Mouse (Mus musculus): ENCODE data around the gene Trnp1. TPM values are rescaled to one million over a fixed set of nuclear protein-coding genes. Genes with fewer than 3 reads are reported as not detected.

Gene Trnp1
- polyA plus RNA-seq, 1 experiment: not detected

- Histone ChIP-seq H3K36me3 (ENCODE audit: control insufficient read depth) (no peaks in the 10 kb centered on the region), H3K4me1 (ENCODE audit: control insufficient read depth) (peaks cover 38% of the 10 kb centered on the region), H3K27me3 (ENCODE audit: control insufficient read depth) (peaks cover 25% of the 10 kb centered on the region), H3K9me3 (ENCODE audit: control insufficient read depth, low read length) (no peaks in the 10 kb centered on the region), H3K4me3 (replicated peaks) (no peak overlapping the region)
- TF ChIP-seq TAL1 (IDR thresholded peaks at IDR 0.05; ENCODE audit: low read length) (no peak), GATA1 (IDR thresholded peaks at IDR 0.05; ENCODE audit: low read length) (no peak)
Measured at GRCm38 (mm10) chr4:133488619-133489392, 9.5 kb downstream of the Trnp1 start.

DNA sequence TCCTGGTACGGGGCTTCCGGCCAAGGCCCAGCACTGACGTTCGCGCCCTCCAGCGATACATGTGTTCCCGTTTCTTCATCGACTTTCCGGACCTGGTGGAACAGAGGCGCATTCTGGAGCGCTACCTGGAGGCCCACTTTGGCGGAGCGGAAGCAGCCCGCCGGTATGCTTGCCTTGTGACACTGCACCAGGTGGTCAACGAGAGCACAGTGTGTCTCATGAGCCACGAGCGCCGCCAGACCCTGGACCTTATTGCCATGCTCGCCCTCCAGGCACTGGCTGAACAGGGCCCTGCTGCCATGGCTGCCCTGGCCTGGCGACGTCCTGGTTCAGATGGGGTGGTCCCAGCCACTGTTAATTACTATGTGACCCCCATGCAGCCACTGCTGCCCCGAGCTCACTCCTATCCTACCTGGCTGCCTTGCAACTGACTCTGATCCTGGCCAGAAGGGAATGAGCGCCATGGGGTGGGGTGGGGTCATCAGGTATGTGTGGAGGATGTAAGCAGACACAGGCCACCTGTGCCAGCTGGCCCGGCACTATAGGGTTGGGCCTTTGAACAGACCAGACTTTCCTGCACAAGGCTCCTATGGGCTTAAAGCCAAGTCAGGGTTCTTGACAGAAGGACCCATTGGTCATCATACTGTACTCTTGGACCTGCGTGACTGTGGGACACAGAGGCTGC lies 11.5 kb downstream of the Trnp1 start:
- Histone ChIP-seq H3K4me1 (ENCODE audit: control insufficient read depth) (peaks cover 35% of the 10 kb centered on the region), H3K36me3 (ENCODE audit: control insufficient read depth) (no peaks in the 10 kb centered on the region), H3K27me3 (ENCODE audit: control insufficient read depth) (peaks cover 35% of the 10 kb centered on the region), H3K4me3 (replicated peaks) (no peak overlapping the region), H3K9me3 (ENCODE audit: control insufficient read depth, low read length) (no peaks in the 10 kb centered on the region)
- TF ChIP-seq TAL1 (IDR thresholded peaks at IDR 0.05; ENCODE audit: low read length) (no peak), GATA1 (IDR thresholded peaks at IDR 0.05; ENCODE audit: low read length) (no peak)

GRCm38 (mm10) chr4:133485691-133486425 lies 12.5 kb downstream of the Trnp1 start:
- Histone ChIP-seq H3K36me3 (ENCODE audit: control insufficient read depth) (no peaks in the 10 kb centered on the region), H3K4me1 (ENCODE audit: control insufficient read depth) (peaks cover 26% of the 10 kb centered on the region), H3K27me3 (ENCODE audit: control insufficient read depth) (peaks cover 45% of the 10 kb centered on the region), H3K4me3 (replicated peaks) (no peak overlapping the region), H3K9me3 (ENCODE audit: control insufficient read depth, low read length) (no peaks in the 10 kb centered on the region)
- TF ChIP-seq TAL1 (IDR thresholded peaks at IDR 0.05; ENCODE audit: low read length) (no peak), GATA1 (IDR thresholded peaks at IDR 0.05; ENCODE audit: low read length) (no peak)

- H3K4me3 ChIP-seq (replicated peaks): no peak overlapping the region
- H3K9me3 ChIP-seq (ENCODE audit: control insufficient read depth, low read length): no peaks in the 10 kb centered on the region
- TF ChIP-seq GATA1 (IDR thresholded peaks at IDR 0.05; ENCODE audit: low read length): no peak
- TF ChIP-seq TAL1 (IDR thresholded peaks at IDR 0.05; ENCODE audit: low read length): no peak
- H3K27me3 ChIP-seq (ENCODE audit: control insufficient read depth): peaks cover 59% of the 10 kb centered on the region
- H3K36me3 ChIP-seq (ENCODE audit: control insufficient read depth): no peaks in the 10 kb centered on the region
- peaks cover 34% of the 10 kb centered on the region for H3K4me1 ChIP-seq (ENCODE audit: control insufficient read depth)
Measured at GRCm38 (mm10) chr4:133484266-133485025, 13.9 kb downstream of the Trnp1 start.

GRCm38 (mm10) chr4:133482479-133482878 lies 15.9 kb downstream of the Trnp1 start:
- H3K9me3 ChIP-seq (ENCODE audit: control insufficient read depth, low read length): no peaks in the 10 kb centered on the region
- H3K27me3 ChIP-seq (ENCODE audit: control insufficient read depth): peaks cover 78% of the 10 kb centered on the region
- H3K36me3 ChIP-seq (ENCODE audit: control insufficient read depth): no peaks in the 10 kb centered on the region
- no peak overlapping the region for H3K4me3 ChIP-seq (replicated peaks)
- no peak for TF ChIP-seq TAL1 (IDR thresholded peaks at IDR 0.05; ENCODE audit: low read length)
- no peak for TF ChIP-seq GATA1 (IDR thresholded peaks at IDR 0.05; ENCODE audit: low read length)
- peaks cover 19% of the 10 kb centered on the region for H3K4me1 ChIP-seq (ENCODE audit: control insufficient read depth)

- H3K4me1 ChIP-seq (ENCODE audit: control insufficient read depth): peaks cover 19% of the 10 kb centered on the region
- no peaks in the 10 kb centered on the region for H3K36me3 ChIP-seq (ENCODE audit: control insufficient read depth)
- H3K4me3 ChIP-seq (replicated peaks): no peak overlapping the region
- H3K27me3 ChIP-seq (ENCODE audit: control insufficient read depth): peaks cover 86% of the 10 kb centered on the region
- TF ChIP-seq TAL1 (IDR thresholded peaks at IDR 0.05; ENCODE audit: low read length): no peak
- no peak for TF ChIP-seq GATA1 (IDR thresholded peaks at IDR 0.05; ENCODE audit: low read length)
- H3K9me3 ChIP-seq (ENCODE audit: control insufficient read depth, low read length): no peaks in the 10 kb centered on the region
Measured at GRCm38 (mm10) chr4:133481488-133481887, 16.9 kb downstream of the Trnp1 start.

- Histone ChIP-seq H3K4me3 (replicated peaks) (no peak overlapping the region), H3K27me3 (ENCODE audit: control insufficient read depth) (peaks cover 86% of the 10 kb centered on the region)
- TF ChIP-seq TAL1 (IDR thresholded peaks at IDR 0.05; ENCODE audit: low read length) (no peak), GATA1 (IDR thresholded peaks at IDR 0.05; ENCODE audit: low read length) (no peak)
Measured at GRCm38 (mm10) chr4:133480754-133481153, 17.6 kb downstream of the Trnp1 start.

DNA sequence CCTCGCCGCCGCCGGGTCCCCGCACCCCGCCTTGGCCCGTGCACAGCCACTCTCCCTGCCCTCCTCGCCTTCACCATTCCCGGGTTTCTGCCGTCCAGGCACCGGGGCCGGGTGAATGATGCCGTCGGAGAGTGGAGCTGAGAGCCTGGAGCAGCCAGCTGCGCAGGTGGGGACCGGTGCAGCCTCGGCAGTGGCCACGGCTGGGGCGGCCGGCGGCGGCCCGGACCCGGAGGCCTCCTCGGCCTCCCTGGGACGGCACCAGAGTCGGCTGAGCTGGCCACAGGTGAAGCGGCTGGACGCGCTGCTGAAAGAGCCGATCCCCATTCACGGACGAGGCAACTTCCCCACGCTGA lies 18.2 kb downstream of the Trnp1 start:
- peak overlapping the region; percentile 57 for H3K4me3 ChIP-seq (replicated peaks)
- no peak for TF ChIP-seq TAL1 (IDR thresholded peaks at IDR 0.05; ENCODE audit: low read length)
- TF ChIP-seq GATA1 (IDR thresholded peaks at IDR 0.05; ENCODE audit: low read length): no peak
- H3K9me3 ChIP-seq (ENCODE audit: control insufficient read depth, low read length): no peaks in the 10 kb centered on the region
- H3K27me3 ChIP-seq (ENCODE audit: control insufficient read depth): peaks cover 85% of the 10 kb centered on the region
- no peaks in the 10 kb centered on the region for H3K36me3 ChIP-seq (ENCODE audit: control insufficient read depth)
- H3K4me1 ChIP-seq (ENCODE audit: control insufficient read depth): peaks cover 19% of the 10 kb centered on the region

More at GRCm38 (mm10) chr4:133480754-133481153, 17.6 kb downstream of the Trnp1 start:
- Histone ChIP-seq H3K4me1 (ENCODE audit: control insufficient read depth) (peaks cover 19% of the 10 kb centered on the region), H3K9me3 (ENCODE audit: control insufficient read depth, low read length) (no peaks in the 10 kb centered on the region), H3K36me3 (ENCODE audit: control insufficient read depth) (no peaks in the 10 kb centered on the region)
